Mouse (Mus musculus) CD4-positive helper T cell, adult 2 months (primary cell): ENCODE results near the gene Cdk18.

Experiments used
- DNase-seq: peaks from one replicate; pipeline ENCODE4 v3.0.0-alpha.2; 2012; ENCODE audit warnings: low read depth, missing footprints, low spot score

Cdk18 gene

DNA sequence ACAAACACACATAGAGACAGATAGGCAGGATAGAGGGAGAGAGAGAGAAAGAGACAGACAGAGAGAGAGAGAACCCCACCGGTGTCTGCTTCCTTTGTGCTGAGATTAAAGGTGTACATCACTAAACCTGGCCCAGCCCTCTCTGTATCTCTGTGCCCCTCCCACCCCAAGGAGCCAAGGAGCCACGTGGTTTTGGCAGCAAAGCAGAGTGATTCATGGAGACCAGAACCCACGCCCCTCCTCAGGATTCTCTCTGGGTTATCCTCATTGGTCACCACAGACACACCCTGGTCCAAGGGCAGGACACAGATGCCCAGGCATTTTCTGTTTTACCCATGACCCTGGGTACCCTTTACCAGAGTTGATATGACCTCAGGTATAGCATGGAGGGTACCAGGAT is 26.4 kb downstream of the Cdk18 start:
- DNase-seq, result no peak

DNA sequence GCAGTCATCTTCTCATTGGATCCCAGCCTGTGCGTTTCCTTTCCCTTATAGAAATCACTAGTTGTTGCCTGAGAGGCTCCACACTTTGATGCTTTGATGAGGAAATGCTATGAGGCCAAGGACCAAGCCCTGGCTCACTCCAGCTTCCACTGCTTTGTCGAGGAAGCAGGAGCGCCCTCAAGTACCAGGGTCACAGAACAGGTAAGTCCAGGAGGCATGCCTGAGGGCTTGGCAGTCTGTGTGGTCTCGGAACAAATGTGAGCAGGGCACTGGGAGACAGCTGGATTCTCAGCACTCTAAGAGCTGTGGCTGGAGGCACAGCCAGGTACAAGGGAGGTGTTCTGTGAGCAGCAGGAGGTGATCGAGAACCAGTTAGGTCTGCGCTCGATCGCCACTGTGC is 27.1 kb downstream of the Cdk18 start:
- DNase-seq, result no peak

DNA sequence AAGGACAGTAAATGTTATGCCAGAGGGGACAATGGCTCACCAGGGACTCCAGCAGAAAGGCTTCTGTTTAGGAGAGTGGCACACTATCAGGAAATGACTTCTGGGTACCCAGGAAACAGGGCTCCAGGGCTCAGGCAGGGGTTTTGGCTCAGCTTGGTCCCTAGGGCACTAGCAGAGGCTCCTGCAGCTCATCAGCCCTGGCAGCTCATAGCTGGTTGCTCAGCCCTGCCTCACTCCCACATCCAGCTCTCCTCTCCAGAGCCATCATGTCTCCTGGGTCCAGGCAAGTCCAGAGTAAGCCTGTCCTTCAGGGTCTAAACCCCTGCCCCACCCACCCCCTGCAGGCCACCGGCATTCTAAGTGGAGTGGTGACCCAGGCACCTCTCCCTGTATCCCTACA is 28.1 kb downstream of the Cdk18 start:
- DNase-seq, result no peak

DNA sequence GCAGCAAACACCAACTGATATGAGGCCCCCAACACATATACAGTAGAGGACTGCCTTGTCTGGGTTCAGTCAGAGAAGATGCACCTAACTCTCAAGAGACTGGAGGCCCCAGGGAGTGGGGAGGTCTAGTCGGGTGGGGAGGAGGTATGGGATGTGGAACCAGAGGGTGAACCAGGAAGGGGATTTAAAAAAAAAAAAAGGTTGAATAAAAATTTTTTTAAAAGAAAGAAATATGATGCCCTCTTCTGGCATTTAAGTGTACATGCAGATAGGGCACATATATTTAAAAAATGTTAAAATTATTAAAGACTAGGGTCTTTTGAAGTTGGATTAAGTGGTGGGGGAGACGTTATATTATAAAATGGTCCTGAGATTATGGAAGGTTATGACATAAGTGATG is 30.1 kb downstream of the Cdk18 start:
- DNase-seq, result no peak

DNA sequence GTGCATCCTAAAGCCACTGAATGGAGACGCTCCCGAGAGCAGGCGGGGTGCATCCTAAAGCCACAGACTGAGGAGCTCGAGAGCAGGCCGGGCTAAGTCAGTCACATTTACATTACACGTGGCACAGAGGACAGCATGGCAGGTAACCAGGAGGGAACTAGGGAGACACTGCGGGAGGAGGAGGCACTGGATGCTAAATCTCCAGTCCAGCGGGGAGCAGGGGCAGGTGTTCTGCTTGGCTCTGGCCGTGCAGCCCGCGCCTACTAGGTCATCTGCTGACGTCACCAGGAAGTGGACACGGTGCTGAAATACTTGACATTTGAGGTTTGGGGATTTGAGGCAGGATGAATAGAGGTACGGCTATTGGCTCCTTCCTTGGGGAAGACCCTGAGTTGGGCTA is 35.1 kb downstream of the Cdk18 start:
- no peak for DNase-seq

DNA sequence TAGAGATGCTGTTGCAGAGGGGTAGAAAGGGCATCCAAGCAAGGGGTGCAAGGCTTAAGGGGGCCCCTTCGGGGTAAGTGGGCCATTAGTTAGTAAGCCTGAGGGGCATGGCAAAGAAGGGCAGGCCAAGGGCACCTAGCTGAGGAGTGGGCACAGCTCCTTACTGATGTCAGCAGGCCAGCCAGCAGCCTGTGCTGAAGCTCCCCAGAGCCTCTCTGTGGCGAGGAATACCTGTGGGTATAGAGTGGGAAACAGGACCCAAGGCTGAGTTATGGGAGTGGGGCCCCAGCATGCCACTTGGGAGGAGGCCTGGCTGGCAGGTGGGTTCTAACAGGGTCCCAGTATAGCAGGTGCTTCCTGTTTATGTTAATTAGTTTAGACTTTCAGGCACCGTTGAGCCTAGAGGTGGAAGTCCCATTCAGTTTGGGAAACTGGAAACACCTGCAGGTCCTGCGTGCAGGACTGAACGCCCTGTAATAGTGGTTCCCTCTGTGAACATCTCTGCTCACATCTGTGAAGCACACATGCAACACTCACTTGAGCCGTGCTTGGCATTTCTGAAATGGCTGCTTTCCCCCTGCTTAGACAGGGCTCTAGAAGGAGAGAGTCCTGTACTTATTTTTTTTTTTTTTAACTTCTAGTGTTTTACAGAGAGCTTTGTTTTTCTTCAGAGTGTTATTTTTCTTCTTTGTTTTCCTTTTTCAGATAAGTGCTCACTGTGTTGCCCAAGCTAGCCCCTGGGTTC is 37.4 kb downstream of the Cdk18 start:
- no peak for DNase-seq

DNA sequence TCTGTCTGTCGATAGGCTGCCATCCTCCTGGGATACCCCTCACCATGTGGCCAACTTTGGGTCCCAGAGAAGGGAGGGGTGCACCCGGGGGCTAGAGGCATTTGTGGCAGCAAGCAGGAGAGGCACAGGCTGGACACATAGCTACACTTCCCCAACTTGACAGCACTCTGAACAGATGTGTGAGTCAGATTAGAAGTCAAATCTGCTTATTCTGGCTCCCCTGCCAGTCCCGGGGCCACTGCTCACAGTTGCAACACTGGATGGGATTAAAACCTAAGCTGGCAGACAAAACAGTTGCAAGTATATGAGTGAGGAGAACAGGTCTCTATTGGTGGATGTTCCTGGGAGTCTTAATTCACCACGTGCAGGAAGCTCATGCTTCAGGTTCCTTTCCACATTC is 39.7 kb downstream of the Cdk18 start:
- no peak for DNase-seq

DNA sequence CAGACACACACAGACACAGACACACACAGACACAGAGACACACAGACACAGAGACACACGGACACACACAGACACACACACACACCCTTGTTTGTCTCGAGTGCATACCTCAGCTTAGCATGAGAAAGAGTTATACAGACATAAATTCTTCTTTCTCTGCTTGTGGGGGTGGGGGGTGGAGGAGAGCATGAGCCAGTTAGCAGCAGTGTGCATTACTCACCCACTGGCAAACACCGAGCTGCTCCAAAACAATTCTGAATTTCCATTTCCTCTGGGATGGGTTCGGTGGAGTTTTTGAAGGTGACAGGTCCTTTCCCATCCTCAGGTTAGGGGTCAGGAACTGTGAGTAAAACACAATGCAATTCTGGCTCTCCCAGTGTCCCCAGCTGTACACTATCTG is 40.5 kb downstream of the Cdk18 start:
- DNase-seq, result no peak

DNA sequence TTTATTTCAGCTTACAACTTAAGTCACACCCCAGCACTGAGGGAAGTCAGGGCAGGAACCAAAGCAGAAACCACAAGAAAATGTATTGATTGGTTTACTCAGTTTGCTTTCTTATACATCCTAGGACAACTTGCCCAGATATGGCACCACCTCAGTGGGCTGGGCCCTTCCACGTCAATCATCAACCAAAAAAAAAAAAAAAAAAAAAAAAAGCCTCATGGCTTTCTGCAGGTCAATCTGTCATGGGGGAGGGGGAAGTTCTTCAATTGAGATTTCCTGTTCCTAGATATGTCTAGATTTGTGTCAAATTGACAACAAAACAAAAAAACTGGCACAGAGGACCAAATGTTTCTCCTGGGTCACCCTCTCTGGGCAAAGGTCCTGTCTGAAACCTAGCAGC is 41.4 kb downstream of the Cdk18 start:
- DNase-seq, result no peak

DNA sequence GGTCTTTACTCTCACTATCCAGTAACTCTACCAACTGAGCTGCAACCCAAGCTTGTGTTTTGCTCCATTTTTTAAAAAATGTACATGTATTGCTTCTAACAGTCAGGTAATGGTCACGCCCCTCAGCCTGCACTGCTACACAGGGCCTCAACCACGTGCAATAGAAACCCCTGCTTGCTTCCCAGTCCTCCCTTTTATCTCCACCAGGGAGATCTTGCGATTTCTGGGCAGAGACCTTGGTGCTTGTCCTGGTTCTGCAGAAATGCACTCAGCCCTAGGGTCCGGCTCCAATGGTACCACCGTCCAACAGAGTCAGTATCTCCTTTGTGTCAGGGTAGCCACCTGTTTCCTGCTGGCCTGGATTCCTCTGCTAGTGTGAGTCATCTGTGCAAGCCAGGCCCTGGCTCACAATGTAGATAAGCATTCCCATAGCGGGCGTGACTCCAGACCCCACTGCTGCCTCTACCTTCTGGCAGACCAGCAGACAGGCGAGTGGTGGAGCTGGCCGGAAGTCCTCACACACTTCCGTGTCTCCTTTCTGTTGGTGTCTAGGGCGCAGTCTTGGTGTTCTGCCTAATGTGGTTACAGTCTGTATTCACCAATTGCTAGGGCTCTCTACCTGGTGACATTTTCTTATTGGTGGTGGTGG is 44.0 kb downstream of the Cdk18 start:
- no peak for DNase-seq

DNA sequence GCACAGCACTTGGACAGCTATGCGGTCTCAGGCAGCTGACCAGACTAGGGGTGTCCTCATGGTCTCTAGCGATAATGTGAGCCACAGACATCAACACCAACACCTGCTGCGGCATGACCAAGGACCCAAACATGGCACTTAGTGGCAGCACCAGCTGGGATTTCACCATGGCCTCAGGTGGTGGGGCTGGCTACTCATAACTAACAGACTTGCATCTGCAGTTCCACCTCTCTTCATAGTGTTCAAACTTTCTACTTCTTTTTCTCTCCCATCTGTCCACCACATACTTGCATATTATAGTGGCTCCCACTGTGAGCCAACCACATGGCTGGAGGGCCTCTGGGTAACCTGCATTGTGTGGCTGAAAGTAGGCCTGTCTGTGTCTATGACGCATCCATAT is 46.2 kb downstream of the Cdk18 start:
- DNase-seq, result no peak

DNA sequence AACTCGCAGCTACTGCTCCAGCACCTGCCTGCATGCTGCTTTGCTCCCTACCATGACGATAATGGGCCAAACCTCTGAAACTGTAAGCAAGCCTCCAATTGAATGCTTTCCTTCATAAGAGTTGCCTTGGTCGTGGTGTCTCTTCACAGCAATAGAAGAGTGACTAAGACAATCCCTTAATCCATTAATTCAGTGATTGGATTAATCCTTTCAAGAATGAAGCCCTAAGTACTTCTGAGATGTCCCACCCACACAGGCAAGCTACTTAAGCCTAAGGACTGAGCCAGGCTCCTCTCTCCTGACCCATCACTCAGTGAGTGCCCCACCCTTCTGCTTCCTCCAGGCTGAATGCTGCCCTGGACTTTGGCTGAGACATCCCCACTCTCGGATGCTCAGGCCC is 49.2 kb downstream of the Cdk18 start:
- no peak for DNase-seq

DNA sequence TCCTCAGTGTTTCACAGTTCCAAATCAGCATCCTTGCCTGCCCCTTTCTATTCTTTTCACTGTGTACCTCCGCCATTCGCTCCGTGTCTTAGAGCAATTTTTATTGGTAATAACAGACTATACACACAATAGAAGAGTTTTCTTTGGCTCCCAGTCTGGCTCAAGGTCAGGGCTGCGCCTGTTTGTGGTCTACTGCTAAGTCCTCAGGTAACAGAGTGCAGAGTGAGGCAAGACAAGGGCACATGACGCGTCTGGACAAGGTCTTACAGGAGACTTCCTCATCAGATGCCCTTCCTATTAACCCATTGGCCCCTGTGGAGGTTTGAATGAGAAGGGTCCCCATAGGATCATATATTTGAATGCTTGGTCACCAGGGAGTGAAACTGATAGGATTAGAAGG is 49.7 kb downstream of the Cdk18 start:
- DNase-seq, result no peak

DNA sequence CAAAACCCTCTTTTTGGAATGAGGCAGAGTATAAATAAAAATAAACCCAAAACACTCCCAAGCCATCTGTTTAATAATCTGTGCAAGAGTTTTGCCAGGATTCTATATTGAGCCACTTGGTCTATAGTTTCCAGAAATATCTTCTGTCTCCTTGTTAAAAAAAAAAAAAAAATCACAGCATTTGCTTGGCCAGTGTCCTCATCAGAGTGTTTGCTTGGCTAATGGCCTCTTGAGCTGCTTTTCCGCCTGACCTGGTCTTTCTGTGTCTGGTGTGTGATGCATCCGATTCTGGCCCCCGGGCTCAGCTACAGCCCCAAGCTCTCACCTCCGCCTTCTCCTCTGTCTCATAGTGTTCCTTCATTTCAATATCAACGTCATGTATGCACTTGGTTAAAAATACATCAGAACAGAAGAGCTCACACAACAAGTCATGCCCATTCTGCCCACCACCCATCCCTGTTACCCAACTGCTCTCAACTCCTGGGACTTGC is 51.3 kb downstream of the Cdk18 start:
- DNase-seq, result no peak

DNA sequence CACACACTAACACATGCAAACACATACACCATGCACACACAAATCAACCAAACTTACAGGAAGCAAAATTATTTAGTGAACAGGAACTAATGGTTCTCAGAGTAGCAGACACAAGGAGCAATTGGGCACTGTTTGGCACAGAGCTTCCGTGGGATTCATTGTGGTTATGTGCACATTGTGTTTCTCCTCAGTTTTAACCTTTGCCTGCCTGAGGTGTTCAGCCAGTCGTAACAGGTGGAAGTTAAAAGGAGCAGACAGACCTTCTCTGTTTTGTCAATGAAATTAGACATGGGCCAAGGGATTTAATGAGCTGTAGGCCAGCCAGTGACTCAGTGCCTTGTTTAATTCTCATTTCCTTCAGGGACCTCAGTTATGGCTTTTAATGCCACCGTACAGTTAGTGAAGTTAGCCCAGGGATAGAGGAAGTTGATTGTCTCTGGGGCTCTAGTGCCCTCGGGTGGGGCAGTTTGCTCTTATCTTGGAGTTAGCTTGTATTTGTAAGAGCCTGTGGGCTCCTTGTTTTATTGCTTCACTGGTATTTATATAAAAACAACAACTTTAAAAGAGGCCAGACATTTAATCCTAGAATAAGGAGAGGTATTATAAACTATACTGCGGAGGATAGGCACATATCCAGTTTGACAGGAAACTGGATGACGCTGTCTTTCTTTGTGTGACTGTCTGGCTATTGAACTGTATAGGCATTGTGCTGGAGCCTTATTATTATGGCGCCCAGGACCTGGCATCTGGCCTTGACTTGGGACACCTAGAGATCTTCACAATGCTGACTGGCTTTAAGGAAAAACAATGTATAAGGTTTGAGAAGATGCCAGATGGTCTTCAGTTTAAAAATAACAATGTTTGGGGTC is 54.1 kb downstream of the Cdk18 start:
- DNase-seq, result no peak

DNA sequence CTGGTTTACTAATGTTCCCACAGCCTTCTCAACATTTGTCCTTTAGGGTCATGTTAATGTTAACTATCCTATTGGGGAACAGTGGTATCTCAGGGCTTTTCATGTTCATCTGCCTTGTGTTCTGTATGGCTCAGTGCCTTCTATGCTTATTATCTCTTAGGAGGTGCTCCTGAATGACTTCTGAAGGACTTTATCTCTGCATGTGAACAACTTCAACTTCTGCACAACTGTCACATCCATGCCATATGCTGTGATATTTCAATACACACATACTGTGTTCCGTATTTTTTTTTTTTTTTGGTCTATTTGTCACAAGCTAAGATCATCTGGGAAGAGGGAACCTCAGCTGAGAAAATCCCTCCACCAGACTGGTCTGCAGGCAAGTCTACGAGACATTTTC is 61.1 kb downstream of the Cdk18 start:
- no peak for DNase-seq

DNA sequence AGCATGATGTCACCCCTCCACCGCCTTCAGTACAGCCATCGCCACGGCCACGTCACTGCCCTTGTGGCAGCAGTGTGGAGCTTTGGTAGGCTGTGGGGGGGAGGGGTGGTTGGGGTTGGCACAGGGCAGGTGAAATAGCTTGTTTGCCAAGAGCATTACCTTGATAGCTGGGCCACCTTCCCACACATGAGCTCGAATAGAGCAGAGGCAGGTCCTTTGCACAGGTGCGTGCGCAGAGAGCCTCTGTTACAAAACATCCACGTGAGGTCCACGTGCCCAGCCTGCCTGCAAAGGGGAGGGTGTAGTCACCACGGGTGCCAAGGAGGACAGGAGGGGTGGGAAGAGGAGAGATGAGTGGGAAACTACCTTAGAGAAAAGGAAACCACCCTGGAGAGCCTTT is 63.9 kb downstream of the Cdk18 start:
- no peak for DNase-seq

DNA sequence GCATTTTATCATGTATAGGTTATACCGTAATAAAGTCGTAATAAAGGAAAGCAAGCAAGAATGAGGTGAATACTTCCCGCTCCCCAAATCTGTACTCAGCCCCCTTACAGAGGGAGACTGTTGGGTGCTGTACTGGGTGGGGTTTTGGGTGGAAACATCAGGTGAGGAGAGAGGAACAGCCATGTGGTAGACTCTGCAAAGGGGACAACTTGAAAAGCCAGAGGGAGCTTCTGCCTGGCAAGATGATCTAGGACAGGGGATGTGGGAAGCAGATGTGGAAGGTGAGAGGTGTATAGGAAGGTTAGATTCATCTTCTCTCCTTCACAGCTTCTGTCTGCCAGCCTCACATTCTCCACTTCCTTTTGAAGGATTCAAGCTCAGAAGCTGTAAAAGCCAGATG is 68.8 kb downstream of the Cdk18 start:
- no peak for DNase-seq

DNA sequence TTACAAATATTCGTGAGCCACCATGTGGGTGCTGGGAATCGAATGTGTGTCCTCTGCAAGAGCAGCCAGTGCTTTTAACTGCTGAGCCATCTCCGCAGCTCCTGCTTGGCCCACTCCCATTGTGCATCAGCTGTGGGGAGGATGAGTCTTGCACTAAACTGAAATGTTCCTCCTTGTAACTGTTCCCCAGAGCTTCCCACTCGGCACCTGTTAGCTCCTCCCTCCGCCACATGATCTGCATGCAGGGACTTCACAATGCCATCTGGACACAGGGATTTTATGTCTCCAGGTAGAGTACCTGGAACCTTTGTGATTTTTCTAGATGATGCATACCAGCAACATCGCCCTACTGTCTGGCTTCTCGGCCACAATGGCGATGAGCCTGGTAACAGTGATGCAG is 70.0 kb downstream of the Cdk18 start:
- DNase-seq, result no peak

DNA sequence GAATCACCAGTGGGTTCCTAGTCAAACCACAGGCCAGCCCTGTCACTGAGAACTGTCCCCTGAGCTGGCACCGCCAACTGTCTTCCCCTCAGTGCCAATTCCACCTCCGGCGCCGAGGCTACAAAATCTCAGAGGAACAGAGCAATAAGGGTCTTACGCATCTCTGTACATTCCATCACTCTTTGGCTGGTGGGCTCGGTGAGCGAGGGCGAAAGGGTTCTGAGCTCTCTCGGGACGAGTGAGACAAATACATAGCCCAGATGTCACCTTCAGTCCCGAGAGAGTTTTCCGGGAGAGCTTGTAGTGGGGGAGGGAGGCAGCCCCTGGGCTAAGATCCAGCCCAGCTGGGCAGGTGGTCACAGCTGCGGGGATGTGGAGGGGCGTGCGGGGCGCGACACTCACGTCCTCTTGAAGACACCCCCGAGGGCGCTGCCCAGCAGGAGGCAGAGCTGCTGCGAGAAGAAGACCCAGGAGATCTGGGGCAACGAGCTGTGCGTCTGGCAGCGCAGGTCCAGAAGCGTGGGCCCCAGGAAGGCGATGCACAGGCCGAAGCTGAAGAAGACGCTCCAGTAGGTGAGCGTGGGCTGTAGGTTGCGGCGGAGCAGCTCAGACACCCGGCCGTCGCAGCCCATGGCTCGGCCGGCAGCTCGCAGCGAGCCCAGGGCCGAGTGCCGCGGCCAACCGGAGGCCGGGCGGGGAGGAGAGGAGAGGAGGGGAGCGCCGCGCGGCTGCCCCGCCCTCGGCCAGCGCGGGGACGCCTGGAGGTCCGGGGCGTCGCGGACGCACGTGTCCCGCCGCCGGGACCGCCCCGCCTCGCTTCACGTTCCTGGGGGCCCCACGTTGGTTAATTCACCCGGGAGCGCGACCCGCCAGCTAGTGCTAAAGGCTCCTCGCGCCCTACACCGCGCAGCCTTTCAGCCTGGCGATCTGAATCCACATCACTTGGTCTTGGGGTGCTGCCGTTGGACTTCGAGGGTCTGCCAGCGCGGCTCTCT is 71.9 kb downstream of the Cdk18 start, which contains the start of gene Mfsd4a:
Mfsd4a (minus strand) TSS at position 802 of the 995 bp plus-strand sequence.
- DNase-seq, result no peak

DNA sequence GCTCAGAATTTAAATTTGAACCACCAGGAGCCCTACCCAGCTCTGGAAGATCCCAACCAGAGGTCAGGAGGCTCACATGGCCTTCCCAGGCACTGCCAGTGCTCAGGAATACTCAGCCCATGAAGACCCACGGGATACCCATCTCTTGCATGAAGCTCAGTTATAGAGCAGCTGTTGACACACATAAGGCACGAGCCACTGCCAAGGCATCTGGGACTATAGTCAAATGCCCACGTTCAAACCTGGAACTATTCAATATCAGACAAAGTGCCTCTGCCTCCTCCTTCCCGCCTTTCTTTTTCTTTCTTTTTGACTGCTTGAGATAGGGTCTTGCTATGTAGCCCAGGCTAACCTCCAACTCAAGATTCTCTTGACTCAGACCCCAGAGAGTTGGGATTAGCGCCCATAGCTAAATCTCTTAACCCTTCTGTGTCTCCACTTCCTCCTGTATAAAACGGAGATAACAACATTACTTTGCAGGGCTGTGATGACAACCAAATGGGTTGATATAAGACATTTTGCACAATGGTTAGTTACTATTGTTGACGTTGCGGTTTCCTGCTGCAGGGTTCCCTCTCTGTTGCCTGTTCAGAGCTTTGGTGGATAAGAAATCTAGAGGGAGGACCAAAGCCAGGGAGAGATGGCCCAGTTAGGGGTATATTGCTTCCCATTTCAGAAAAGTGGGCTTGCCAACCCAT is 73.9 kb downstream of the Cdk18 start:
- no peak for DNase-seq
